Mouse (Mus musculus): Measurements from ENCODE around the gene Rap2b. TPM values are rescaled to one million over a fixed set of nuclear protein-coding genes. Genes with fewer than 3 reads are reported as not detected.

The Rap2b gene
- 8.7 and 11.3 TPM in 2 replicates for total RNA-seq (2012; rRNA removed)

DNA sequence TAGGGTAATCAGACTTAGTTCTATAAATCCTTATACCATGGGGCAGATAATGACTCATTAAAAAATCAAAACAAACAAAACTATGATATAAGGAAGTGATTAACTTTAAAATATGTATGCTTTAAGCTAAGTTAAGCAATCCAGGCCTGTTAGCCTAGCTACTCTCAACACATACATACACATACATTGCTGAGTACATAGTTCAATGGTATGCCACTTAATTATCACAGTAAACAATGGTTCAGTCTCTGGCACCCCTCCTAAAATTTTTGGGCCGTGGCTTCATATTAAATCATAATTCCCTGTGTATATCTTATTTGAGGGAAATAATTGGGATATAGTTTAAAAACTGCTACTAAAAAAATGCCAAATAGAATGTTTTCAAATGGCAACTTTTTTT, at the start of gene Rap2b:
Rap2b (plus strand) TSS at position 301 of the 400 bp plus-strand sequence.
- no peak within 1 kb of the TSS; the same call in 1 of the 2 replicates for H3K9ac ChIP-seq (ENCODE audit: insufficient read depth, low read depth, low read length, poor library complexity, severe bottlenecking)

DNA sequence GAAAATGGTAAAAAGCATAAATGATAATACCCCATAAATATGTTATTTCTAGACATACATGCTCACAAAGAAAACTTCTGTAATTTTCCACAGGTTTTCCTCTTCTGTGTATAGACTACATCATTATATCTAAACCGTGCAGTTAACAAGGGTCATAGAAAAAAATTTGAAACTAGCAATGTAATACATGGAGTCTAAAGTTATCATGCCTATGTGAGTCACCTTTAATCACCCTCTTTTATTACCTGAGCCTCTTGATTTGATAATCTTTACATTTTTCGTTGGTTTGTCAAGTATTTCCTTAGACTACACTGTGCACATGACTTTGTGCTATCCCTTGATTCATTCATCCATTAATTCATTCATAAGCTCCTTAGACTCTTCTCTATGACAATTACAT, 46.4 kb upstream of the Rap2b start:
- Histone ChIP-seq H3K4me3 (ENCODE audit: insufficient read depth in 1 of 2, low read depth in 1 of 2, low read length in 2 of 2, poor library complexity in 1 of 2, severe bottlenecking in 1 of 2) (no peak overlapping the region), H3K4me1 (ENCODE audit: control insufficient read depth in 2 of 2, insufficient read depth in 2 of 2, low read length in 2 of 2, poor library complexity in 1 of 2) (no peaks in the 10 kb centered on the region), H3K9me3 (ENCODE audit: control insufficient read depth, insufficient read depth, low read depth, low read length) (no peaks in the 10 kb centered on the region), H3K36me3 (ENCODE audit: control insufficient read depth, insufficient read depth, low read length, poor library complexity, severe bottlenecking) (no peaks in the 10 kb centered on the region), H3K9ac (ENCODE audit: insufficient read depth, low read depth, low read length, poor library complexity, severe bottlenecking) (no peak overlapping the region), H3K27ac (ENCODE audit: insufficient read depth, low read depth, low read length, poor library complexity, severe bottlenecking) (no peak overlapping the region)
- no peak for DNase-seq (ENCODE audit: low read depth, low spot score)
- in situ Hi-C loops (cut with MboI; ENCODE audit: low sequenced_read_pairs in 2 of 2, unreplicated experiment in 2 of 2): no loop called here
- TF ChIP-seq ZNF384 (IDR thresholded peaks at IDR 0.05; ENCODE audit: low read depth, low read length): no peak
- no peak for TF ChIP-seq HCFC1 (IDR thresholded peaks at IDR 0.05; ENCODE audit: borderline replicate concordance, insufficient read depth, low read length)
- no peak for TF ChIP-seq MAFK (IDR thresholded peaks at IDR 0.05; ENCODE audit: insufficient read depth, low read depth, low read length)

More for the DNA sequence above, at the start of gene Rap2b:
- no peak for TF ChIP-seq HCFC1 (IDR thresholded peaks at IDR 0.05; ENCODE audit: borderline replicate concordance, insufficient read depth, low read length)
- Histone ChIP-seq H3K27ac (ENCODE audit: insufficient read depth, low read depth, low read length, poor library complexity, severe bottlenecking) (peak within 1 kb of the TSS; percentile 93; the same call in 1 of the 2 replicates), H3K36me3 (ENCODE audit: control insufficient read depth, insufficient read depth, low read length, poor library complexity, severe bottlenecking) (no peaks in the 10 kb centered on the region), H3K4me1 (ENCODE audit: control insufficient read depth in 2 of 2, insufficient read depth in 2 of 2, low read length in 2 of 2, poor library complexity in 1 of 2) (peaks cover 0 to 2% of the 10 kb centered on the region in 2 experiments; a peak in 1 of 4 replicates), H3K4me3 (ENCODE audit: insufficient read depth in 1 of 2, low read depth in 1 of 2, low read length in 2 of 2, poor library complexity in 1 of 2, severe bottlenecking in 1 of 2) (peak within 1 kb of the TSS in 1 of 2 experiments; percentile 70; a peak in 3 of 4 replicates), H3K9me3 (ENCODE audit: control insufficient read depth, insufficient read depth, low read depth, low read length) (no peaks in the 10 kb centered on the region)
- in situ Hi-C loops (cut with MboI; ENCODE audit: low sequenced_read_pairs in 2 of 2, unreplicated experiment in 2 of 2): no loop called here
- DNase-seq (ENCODE audit: low read depth, low spot score): no peak

DNA sequence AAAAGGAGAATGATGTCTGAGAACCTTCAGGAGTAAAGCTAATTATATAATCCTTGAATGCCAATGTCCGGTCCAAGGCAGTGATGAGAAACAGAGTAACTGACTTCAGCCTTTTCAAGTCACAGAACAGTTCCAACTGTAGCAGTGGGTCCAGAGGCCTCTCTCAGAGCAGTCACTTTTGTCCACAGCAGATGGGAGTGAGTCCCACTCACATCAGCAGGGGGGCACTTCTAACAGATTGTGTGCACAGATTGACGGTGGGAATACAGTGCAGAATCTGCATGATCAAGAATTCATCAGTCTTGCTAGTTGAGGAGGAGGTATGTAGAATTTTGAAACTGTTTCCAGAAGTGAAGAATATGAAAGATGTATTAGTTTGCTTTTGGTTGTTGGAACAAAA, 41.4 kb upstream of the Rap2b start:
- Histone ChIP-seq H3K4me3 (ENCODE audit: insufficient read depth in 1 of 2, low read depth in 1 of 2, low read length in 2 of 2, poor library complexity in 1 of 2, severe bottlenecking in 1 of 2) (no peak overlapping the region), H3K9ac (ENCODE audit: insufficient read depth, low read depth, low read length, poor library complexity, severe bottlenecking) (no peak overlapping the region), H3K27ac (ENCODE audit: insufficient read depth, low read depth, low read length, poor library complexity, severe bottlenecking) (no peak overlapping the region), H3K9me3 (ENCODE audit: control insufficient read depth, insufficient read depth, low read depth, low read length) (no peaks in the 10 kb centered on the region), H3K4me1 (ENCODE audit: control insufficient read depth in 2 of 2, insufficient read depth in 2 of 2, low read length in 2 of 2, poor library complexity in 1 of 2) (no peaks in the 10 kb centered on the region), H3K36me3 (ENCODE audit: control insufficient read depth, insufficient read depth, low read length, poor library complexity, severe bottlenecking) (no peaks in the 10 kb centered on the region)
- in situ Hi-C loops (cut with MboI; ENCODE audit: low sequenced_read_pairs in 2 of 2, unreplicated experiment in 2 of 2): no loop called here
- no peak for DNase-seq (ENCODE audit: low read depth, low spot score)
- no peak for TF ChIP-seq ZC3H11A (IDR thresholded peaks at IDR 0.05; ENCODE audit: borderline replicate concordance, low read depth, low read length)
- no peak for TF ChIP-seq HCFC1 (IDR thresholded peaks at IDR 0.05; ENCODE audit: borderline replicate concordance, insufficient read depth, low read length)
- no peak for TF ChIP-seq MAFK (IDR thresholded peaks at IDR 0.05; ENCODE audit: insufficient read depth, low read depth, low read length)
- no peak for TF ChIP-seq ZNF384 (IDR thresholded peaks at IDR 0.05; ENCODE audit: low read depth, low read length)
- no peak for TF ChIP-seq CHD2 (IDR thresholded peaks at IDR 0.05; ENCODE audit: low read depth, low read length)

DNA sequence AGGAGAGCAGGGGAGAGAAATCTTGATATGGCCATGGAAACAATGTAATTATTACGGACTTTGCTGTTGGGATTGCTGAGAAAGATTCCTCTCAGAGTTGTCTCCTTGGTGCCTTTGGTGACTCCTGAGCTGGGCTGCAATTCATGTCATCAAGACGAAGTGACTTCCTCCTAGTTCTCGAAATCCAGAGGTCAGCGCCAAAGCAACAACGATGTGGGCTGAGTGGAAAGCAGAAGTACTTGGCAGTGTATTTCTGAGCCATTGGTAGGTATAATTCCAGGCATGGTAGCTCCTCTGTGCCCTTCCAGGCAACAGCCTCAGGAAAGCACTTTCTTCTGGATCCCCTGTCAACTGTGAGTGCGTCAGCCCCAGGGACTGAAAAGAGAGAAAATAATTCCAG, 39.8 kb upstream of the Rap2b start:
- Histone ChIP-seq H3K9ac (ENCODE audit: insufficient read depth, low read depth, low read length, poor library complexity, severe bottlenecking) (no peak overlapping the region), H3K27ac (ENCODE audit: insufficient read depth, low read depth, low read length, poor library complexity, severe bottlenecking) (no peak overlapping the region), H3K36me3 (ENCODE audit: control insufficient read depth, insufficient read depth, low read length, poor library complexity, severe bottlenecking) (no peaks in the 10 kb centered on the region), H3K4me3 (ENCODE audit: insufficient read depth in 1 of 2, low read depth in 1 of 2, low read length in 2 of 2, poor library complexity in 1 of 2, severe bottlenecking in 1 of 2) (no peak overlapping the region), H3K4me1 (ENCODE audit: control insufficient read depth in 2 of 2, insufficient read depth in 2 of 2, low read length in 2 of 2, poor library complexity in 1 of 2) (no peaks in the 10 kb centered on the region), H3K9me3 (ENCODE audit: control insufficient read depth, insufficient read depth, low read depth, low read length) (no peaks in the 10 kb centered on the region)
- DNase-seq (ENCODE audit: low read depth, low spot score): no peak
- TF ChIP-seq HCFC1 (IDR thresholded peaks at IDR 0.05; ENCODE audit: borderline replicate concordance, insufficient read depth, low read length) (no peak), ZNF384 (IDR thresholded peaks at IDR 0.05; ENCODE audit: low read depth, low read length) (no peak), MAFK (IDR thresholded peaks at IDR 0.05; ENCODE audit: insufficient read depth, low read depth, low read length) (no peak), CHD2 (IDR thresholded peaks at IDR 0.05; ENCODE audit: low read depth, low read length) (no peak), ZC3H11A (IDR thresholded peaks at IDR 0.05; ENCODE audit: borderline replicate concordance, low read depth, low read length) (no peak)
- in situ Hi-C loops (cut with MboI; ENCODE audit: low sequenced_read_pairs in 2 of 2, unreplicated experiment in 2 of 2): no loop called here

DNA sequence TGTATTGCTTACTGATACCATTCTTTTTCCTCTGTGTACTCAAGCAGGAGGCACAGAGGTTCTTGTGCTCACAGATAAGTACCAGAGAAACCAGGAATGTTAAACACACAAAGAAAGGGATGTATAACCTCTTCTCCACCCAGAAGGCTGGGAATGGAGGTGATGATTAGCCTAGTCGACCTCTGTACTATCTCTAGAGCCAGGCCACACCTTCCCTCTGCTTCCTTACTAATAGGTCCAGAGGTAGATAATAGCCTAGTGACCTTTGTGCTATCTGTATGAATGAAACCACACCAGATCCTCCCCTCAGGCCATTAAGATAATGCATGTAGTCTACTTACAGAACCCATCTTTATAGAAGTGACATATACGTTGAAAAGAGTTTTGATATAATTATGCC, 25.2 kb upstream of the Rap2b start:
- Histone ChIP-seq H3K9me3 (ENCODE audit: control insufficient read depth, insufficient read depth, low read depth, low read length) (no peaks in the 10 kb centered on the region), H3K27ac (ENCODE audit: insufficient read depth, low read depth, low read length, poor library complexity, severe bottlenecking) (no peak overlapping the region), H3K4me3 (ENCODE audit: insufficient read depth in 1 of 2, low read depth in 1 of 2, low read length in 2 of 2, poor library complexity in 1 of 2, severe bottlenecking in 1 of 2) (no peak overlapping the region), H3K36me3 (ENCODE audit: control insufficient read depth, insufficient read depth, low read length, poor library complexity, severe bottlenecking) (no peaks in the 10 kb centered on the region), H3K9ac (ENCODE audit: insufficient read depth, low read depth, low read length, poor library complexity, severe bottlenecking) (no peak overlapping the region), H3K4me1 (ENCODE audit: control insufficient read depth in 2 of 2, insufficient read depth in 2 of 2, low read length in 2 of 2, poor library complexity in 1 of 2) (0 out of 4 replicates have a peak, but pooled peaks cover 0 to 1% of the 10 kb centered on the region in 2 experiments)
- DNase-seq (ENCODE audit: low read depth, low spot score): no peak
- no peak for TF ChIP-seq ZNF384 (IDR thresholded peaks at IDR 0.05; ENCODE audit: low read depth, low read length)
- no peak for TF ChIP-seq MAFK (IDR thresholded peaks at IDR 0.05; ENCODE audit: insufficient read depth, low read depth, low read length)
- in situ Hi-C loops (cut with MboI; ENCODE audit: low sequenced_read_pairs in 2 of 2, unreplicated experiment in 2 of 2): no loop called here

All from ES-E14 (cell line).